17 mouse cellular contexts compared by ENCODE assay signal in the genomic region with DNA sequence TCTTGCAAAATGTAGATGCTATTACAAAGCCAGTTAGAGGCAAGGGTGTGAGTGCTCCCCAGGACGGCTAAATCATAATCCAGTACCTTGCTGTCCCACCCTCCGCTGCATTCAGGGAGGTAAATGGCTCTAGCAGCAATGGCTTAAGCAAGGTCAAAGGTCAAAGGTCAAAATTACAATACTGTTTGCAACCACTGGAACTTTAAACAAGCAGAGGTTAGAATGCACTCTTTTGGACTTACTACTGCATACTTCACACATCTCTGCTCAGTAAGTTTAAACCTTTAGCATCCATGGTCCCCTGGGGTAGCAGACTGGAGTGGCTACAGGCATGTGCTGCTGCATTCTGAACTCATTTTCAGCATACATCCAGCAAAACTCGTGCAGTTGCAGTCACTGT.
"Had no signal": no experiment of that assay in that cellular context is flagged by ENCODE, and none has a peak within 500 bp of the region (broad histone marks: within the 10 kb centered on the region; RNA-seq: fewer than 3 reads in every experiment).

No protein-coding gene starts in this region.

- ATAC-seq: intestine, embryonic 15.5 days; lung, postnatal 0 days had no signal

- H3K27ac ChIP-seq: intestine, embryonic 15.5 days; kidney, postnatal 0 days; layer of hippocampus, adult 2 months; limb, embryonic 13.5 days; liver, embryonic 14.5 days; neural tube, embryonic 12.5 days; stomach, embryonic 15.5 days had no signal

- DNase-seq: kidney, adult 8-10 months; kidney, postnatal 4 days; left cerebral cortex, postnatal 4 days; lung, postnatal 36 days; midbrain, embryonic 14.5 days; retina, postnatal 1 day; right cerebral cortex, postnatal 14 days; thymus, adult 2 months; thymus, postnatal 36 days had no signal

- H3K4me1 ChIP-seq: intestine, embryonic 15.5 days; limb, embryonic 13.5 days; neural tube, embryonic 12.5 days; stomach, embryonic 15.5 days had no signal

- H3K9me3 ChIP-seq: intestine, embryonic 15.5 days; limb, embryonic 13.5 days; neural tube, embryonic 12.5 days; stomach, embryonic 15.5 days had no signal

- H3K4me2 ChIP-seq: intestine, embryonic 15.5 days; limb, embryonic 13.5 days; neural tube, embryonic 12.5 days; stomach, embryonic 15.5 days had no signal

- H3K27me3 ChIP-seq: intestine, embryonic 15.5 days; limb, embryonic 13.5 days; neural tube, embryonic 12.5 days; stomach, embryonic 15.5 days had no signal

- H3K9ac ChIP-seq: intestine, embryonic 15.5 days; limb, embryonic 13.5 days; liver, embryonic 14.5 days; neural tube, embryonic 12.5 days; stomach, embryonic 15.5 days had no signal

- H3K4me3 ChIP-seq: intestine, embryonic 15.5 days; layer of hippocampus, adult 2 months; limb, embryonic 13.5 days; neural tube, embryonic 12.5 days; stomach, embryonic 15.5 days had no signal
